Mouse (Mus musculus) Muller cell, postnatal 12 days (primary cell): Measurements from ENCODE around the gene Gm12117.

ENCODE experiments used
- DNase-seq: peaks from one replicate; pipeline ENCODE4 v3.0.0-alpha.2; 2015; ENCODE audit errors: inconsistent ontology term

The Gm12117 gene

GRCm38 (mm10) chr11:33276637-33277036 is at the start of gene Gm12117:
Gene Gm12117, minus strand, starts transcription at chr11:33276737.
- DNase-seq: no peak

- DNase-seq: no peak
Observed at GRCm38 (mm10) chr11:33319006-33319611, 42.6 kb upstream of the Gm12117 start.

DNA sequence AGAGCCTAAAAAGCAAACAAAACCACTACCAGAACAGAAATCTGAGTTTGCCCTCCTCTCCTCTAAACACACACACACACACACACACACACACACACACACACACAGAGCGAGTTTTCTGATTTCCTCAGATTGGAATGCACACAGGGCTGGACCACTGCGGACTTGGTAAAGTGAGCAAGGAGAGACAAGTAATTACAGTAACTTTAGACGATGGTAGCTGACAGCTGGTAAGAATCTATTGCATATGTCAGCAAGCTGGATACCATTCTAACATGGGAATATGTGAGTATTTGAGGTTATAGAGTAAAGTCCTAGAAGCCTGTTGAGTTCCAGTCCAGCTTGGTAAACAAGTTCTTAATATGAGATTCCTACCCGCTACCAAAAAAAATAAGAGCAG is 33.0 kb upstream of the Gm12117 start:
- DNase-seq: no peak

- DNase-seq: no peak
Observed at GRCm38 (mm10) chr11:33300859-33301258, 24.3 kb upstream of the Gm12117 start.

- no peak for DNase-seq
Observed at GRCm38 (mm10) chr11:33299371-33299770, 22.8 kb upstream of the Gm12117 start.

- no peak for DNase-seq
Observed at GRCm38 (mm10) chr11:33297121-33297520, 20.6 kb upstream of the Gm12117 start.

DNA sequence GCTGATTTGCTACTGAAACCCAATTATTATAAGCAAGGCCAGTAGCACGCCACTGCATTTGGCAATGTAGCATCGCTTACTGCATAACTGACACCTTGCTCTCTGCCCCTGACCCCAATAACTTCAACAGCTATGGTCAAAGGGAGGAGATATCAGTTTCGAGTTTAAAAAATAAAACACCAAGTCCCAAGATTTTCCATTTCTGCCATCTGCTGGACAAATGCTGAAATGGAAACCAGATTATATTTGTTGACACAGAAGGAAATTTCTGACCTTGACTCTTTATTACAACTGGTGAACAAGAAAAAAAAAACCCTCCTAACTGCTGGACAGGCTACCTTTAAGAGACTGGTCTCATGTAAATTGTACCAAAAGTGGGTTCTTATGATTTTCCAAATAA is 18.9 kb upstream of the Gm12117 start:
- no peak for DNase-seq

DNA sequence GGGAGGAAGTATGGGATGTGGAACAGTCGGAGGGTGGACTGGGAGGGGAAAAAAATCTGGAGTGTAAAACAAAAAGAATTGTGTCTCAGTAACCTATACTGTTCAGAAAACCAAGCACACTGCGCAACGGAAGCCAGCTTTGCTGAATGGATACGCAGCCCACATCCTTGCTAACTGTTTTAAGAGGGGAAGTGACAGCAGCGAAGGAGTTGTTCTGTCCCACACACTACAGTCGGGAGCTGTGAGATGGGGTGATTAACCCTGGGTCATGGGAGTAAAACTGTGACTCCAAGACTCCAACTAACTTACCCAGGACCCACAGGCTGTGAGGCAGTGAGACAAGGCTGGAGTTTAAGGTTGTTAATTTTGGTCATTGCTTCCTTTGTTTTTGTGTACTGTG is 17.5 kb upstream of the Gm12117 start:
- no peak for DNase-seq

DNA sequence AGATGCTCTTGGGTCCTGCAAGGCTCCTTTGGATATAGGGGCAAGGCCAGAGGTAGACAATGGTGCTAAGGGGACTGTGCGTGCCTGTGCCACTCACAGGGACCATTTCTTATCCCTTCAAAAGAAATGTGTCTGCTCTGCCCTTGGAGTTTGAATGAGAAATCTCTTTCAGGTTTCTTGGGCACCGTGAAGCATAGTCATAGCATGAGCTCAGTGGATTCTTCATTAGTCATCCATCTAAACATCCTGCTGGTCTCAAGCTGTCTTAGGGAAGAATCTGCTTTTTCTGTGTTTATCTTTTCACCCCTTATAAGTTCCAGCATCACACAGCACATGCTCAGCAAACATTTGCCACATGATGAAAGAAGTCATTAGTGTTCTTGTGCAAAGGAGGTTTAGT is 2.0 kb upstream of the Gm12117 start:
- DNase-seq: peak; percentile 15

- DNase-seq: no peak
Observed at GRCm38 (mm10) chr11:33274816-33275215, 1.7 kb downstream of the Gm12117 start.

GRCm38 (mm10) chr11:33274294-33274693 is 2.2 kb downstream of the Gm12117 start:
- DNase-seq: no peak

- no peak for DNase-seq
Observed at GRCm38 (mm10) chr11:33240295-33240694, 36.2 kb downstream of the Gm12117 start.

GRCm38 (mm10) chr11:33234134-33234533 is 42.4 kb downstream of the Gm12117 start:
- DNase-seq: no peak

DNA sequence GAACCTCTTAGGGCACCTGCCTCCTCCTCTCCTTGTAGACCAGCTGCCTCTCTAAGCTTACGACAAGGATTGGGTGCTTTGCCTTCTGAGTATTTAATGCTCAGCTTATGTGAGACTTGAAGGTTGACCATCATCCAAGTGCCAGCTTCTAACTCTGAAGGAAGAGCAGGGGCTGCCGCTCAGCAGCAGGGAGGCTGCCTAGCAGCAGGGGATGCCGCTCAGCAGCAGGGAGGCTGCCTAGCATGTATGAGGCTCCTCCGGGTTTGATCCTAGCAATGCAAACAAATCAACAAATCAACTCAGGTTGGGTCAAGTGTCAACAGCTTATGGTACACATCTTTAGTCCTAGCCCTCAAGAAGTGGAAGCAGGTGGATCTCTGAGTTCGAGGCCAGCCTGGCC is 44.5 kb downstream of the Gm12117 start:
- no peak for DNase-seq

GRCm38 (mm10) chr11:33228186-33228585 is 48.4 kb downstream of the Gm12117 start:
- DNase-seq: no peak

DNA sequence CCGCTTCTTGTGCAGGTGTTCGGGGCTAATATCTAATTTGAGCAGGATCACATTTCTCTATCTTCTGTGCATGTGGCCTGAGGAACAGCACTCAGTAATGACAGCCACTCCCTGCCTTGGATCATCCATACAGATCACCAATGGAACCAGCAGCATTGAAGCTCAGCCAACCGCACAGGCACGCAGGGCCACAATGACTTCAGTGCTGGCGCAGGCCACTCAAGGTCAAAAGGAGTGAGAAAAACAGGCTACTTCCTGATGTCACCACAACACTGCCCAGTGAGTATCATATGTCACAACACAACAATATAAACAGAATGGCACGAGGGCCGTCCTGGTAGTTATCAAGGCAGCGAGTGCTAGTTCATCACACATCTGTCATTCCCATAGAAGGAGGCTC is 50.0 kb downstream of the Gm12117 start:
- DNase-seq: no peak
